Mouse (Mus musculus) intestine, embryonic 15.5 days (tissue): ENCODE measurements at regions not wholly inside any gene's neighbourhood (a gene's known extent, or its start where the extent isn't known, plus 50 kb on each side); places are given as distances from the start of the nearest gene placed in this dataset.

Experiments used
- ATAC-seq: fragments of 200-750 bp; cut with Nextera tagmentation; 2 replicates; pipeline ENCODE4 v1.8.0; 2017; ENCODE audit warnings: moderate TSS enrichment, moderate library complexity
- H3K27ac ChIP-seq: fragments of 300-500 bp; sonication (generic); 2 replicates; pipeline ENCODE4 v1.5.1; 2015; ENCODE audit warnings: mild to moderate bottlenecking, inconsistent platforms
- H3K27me3 ChIP-seq: fragments of 300-500 bp; sonication (generic); replicated peaks from 2 replicates; pipeline ENCODE4 v1.6.1; 2015; ENCODE audit warnings: inconsistent platforms
- H3K36me3 ChIP-seq: fragments of 300-500 bp; sonication (generic); 2 replicates; pipeline ENCODE4 v1.6.1; 2015; ENCODE audit warnings: inconsistent platforms
- H3K4me1 ChIP-seq: fragments of 300-500 bp; sonication (generic); replicated peaks from 2 replicates; pipeline ENCODE4 v1.6.1; 2015; ENCODE audit warnings: inconsistent platforms
- H3K4me2 ChIP-seq: fragments of 300-500 bp; sonication (generic); replicated peaks from 2 replicates; pipeline ENCODE4 v1.6.1; 2015; ENCODE audit warnings: mild to moderate bottlenecking, inconsistent platforms
- H3K4me3 ChIP-seq: fragments of 300-500 bp; sonication (generic); replicated peaks from 2 replicates; pipeline ENCODE4 v1.5.1; 2015; ENCODE audit warnings: inconsistent platforms
- H3K9ac ChIP-seq: fragments of 300-500 bp; sonication (generic); 2 replicates; pipeline ENCODE4 v1.6.1; 2015; ENCODE audit warnings: inconsistent platforms
- H3K9me3 ChIP-seq: fragments of 300-500 bp; sonication (generic); 2 replicates; pipeline ENCODE4 v1.6.1; 2016; ENCODE audit warnings: inconsistent platforms
- WGBS: fragments of 180-500 bp; shearing (Covaris S2); methylation state at CpG from one replicate; pipeline ENCODE4 v1.1.7; 2015; 5-methylcytosine and 5-hydroxymethylcytosine counted together

DNA sequence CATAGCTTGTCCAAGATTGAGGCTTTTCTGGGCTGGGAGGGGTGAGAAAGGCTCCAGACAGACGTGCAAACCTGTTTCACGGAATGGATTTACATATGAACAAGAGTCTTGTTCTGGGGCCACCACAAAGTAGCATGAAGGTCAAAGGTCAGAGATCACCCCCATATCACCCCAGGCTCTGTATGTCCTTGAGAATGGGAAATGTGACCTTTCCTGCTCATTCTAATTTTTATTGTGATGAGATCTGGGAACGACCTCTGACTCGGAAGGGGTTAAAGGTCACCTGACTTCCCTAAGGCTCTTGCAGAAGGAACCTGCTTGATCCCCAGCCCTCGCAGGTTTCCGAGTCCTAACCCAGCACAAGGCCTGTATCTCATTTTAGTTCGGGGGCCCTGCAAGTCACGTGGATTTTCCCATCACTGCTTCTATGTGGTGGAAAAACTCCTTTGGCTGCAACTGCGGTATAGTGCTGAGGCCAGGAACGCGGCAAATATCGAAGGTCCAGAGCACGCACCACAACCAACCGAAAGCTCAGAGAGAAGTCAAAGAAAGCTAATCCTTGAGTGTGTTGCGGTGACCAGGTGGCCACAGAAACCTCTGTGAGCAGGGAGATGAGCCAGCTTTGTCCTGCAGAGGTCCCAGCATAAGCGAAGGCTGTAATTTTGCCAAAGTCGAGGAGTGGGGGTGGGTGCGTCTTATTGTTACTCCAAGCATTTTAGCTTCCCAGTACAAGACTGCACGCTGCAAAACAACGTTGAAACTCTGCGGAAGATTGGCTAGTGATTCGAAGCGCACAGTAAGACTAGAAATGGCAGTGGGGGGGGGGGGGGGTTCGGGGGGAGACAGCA lies 166.1 kb upstream of the Gm3448 start:
- no peaks in the 10 kb centered on the region for H3K27me3 ChIP-seq
- H3K27ac ChIP-seq, result no peak overlapping the region
- no peaks in the 10 kb centered on the region for H3K9me3 ChIP-seq
- ATAC-seq, result peak; percentile 21; the same call in 1 of the 2 replicates
- WGBS, result 49% methylated on average over 24 of the region's 24 CpGs
- no peak overlapping the region for H3K9ac ChIP-seq
- peak overlapping the region; percentile 6 for H3K4me3 ChIP-seq
- peak overlapping the region; percentile 55 for H3K4me2 ChIP-seq
- H3K36me3 ChIP-seq, result no peaks in the 10 kb centered on the region
- H3K4me1 ChIP-seq, result peaks cover 18% of the 10 kb centered on the region; the same call in 1 of the 2 replicates

DNA sequence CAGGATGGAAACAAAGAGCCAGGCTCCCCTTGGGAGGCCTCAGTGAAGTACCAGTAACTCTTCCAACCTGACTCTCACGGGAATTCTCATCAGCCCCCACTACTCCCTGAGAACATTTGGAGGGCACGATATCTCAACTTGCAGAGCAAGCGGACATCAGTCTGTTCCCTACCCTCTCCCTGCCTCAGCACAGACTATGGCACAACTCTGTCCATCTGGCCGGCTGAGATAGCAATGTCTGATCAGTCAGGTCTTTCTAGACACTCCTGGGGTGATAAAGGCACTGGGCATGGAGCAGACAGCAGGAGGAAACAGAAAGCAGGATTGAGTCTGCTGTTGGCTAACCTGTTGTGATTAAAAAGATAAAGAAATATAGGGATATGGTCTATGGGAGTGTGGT lies 164.5 kb upstream of the Gm3448 start:
- Histone ChIP-seq H3K27ac (no peak overlapping the region), H3K4me2 (no peak overlapping the region), H3K9ac (no peak overlapping the region), H3K4me1 (peaks cover 18% of the 10 kb centered on the region; the same call in 1 of the 2 replicates), H3K9me3 (no peaks in the 10 kb centered on the region), H3K27me3 (no peaks in the 10 kb centered on the region), H3K4me3 (no peak overlapping the region), H3K36me3 (no peaks in the 10 kb centered on the region)
- WGBS, result 67% methylated on average over 4 of the region's 4 CpGs
- ATAC-seq, result no peak

DNA sequence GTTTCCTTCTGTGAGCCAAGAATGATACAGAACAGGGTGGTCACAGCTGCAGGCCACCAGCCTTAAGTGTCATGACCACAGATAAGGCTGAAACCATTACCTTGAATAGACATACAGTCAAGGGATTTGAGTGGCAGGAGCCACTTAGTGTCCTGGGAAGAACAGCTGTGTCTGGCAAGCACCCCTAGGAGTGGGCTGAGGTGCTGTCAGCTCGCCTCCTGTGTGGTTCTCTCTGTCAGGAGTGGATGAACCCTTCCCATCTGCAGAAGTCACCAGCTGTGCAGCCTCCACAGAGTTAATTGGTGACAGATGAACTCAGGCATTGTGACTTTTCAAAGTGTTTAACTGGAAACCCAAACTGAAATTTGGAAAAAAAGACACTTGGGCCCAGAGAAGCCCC lies 163.2 kb upstream of the Gm3448 start:
- no peaks in the 10 kb centered on the region for H3K9me3 ChIP-seq
- H3K36me3 ChIP-seq, result no peaks in the 10 kb centered on the region
- WGBS, result 54% methylated on average over 1 of the region's 1 CpGs
- no peak overlapping the region for H3K9ac ChIP-seq
- no peak overlapping the region for H3K27ac ChIP-seq
- no peaks in the 10 kb centered on the region for H3K27me3 ChIP-seq
- peaks cover 18% of the 10 kb centered on the region; the same call in 1 of the 2 replicates for H3K4me1 ChIP-seq
- ATAC-seq, result no peak
- no peak overlapping the region for H3K4me3 ChIP-seq
- no peak overlapping the region for H3K4me2 ChIP-seq

- ATAC-seq, result no peak
- H3K9me3 ChIP-seq, result no peaks in the 10 kb centered on the region
- 65% methylated on average over 3 of the region's 3 CpGs for WGBS
- H3K27me3 ChIP-seq, result no peaks in the 10 kb centered on the region
- H3K36me3 ChIP-seq, result no peaks in the 10 kb centered on the region
- H3K27ac ChIP-seq, result no peak overlapping the region
- no peak overlapping the region for H3K4me2 ChIP-seq
- H3K4me1 ChIP-seq, result peaks cover 8% of the 10 kb centered on the region
- no peak overlapping the region for H3K9ac ChIP-seq
- no peak overlapping the region for H3K4me3 ChIP-seq
Measured at GRCm38 (mm10) chr17:15199235-15199634, 157.9 kb upstream of the Gm3448 start.

- Histone ChIP-seq H3K4me1 (peaks cover 23% of the 10 kb centered on the region), H3K36me3 (no peaks in the 10 kb centered on the region), H3K4me2 (no peak overlapping the region), H3K4me3 (no peak overlapping the region), H3K27me3 (no peaks in the 10 kb centered on the region), H3K27ac (no peak overlapping the region), H3K9me3 (no peaks in the 10 kb centered on the region), H3K9ac (no peak overlapping the region)
- WGBS, result 85% methylated on average over 6 of the region's 6 CpGs
- ATAC-seq, result no peak
Measured at GRCm38 (mm10) chr17:15197361-15197760, 156.0 kb upstream of the Gm3448 start.

GRCm38 (mm10) chr17:15195819-15196218 lies 154.5 kb upstream of the Gm3448 start:
- 92% methylated on average over 2 of the region's 2 CpGs for WGBS

GRCm38 (mm10) chr17:15194894-15195461 lies 153.6 kb upstream of the Gm3448 start:
- WGBS, result 24% methylated on average over 7 of the region's 7 CpGs
- H3K27ac ChIP-seq, result 0 out of 2 replicates have a peak overlapping the region, but pooled peaks have one; percentile 29
- peak; percentile 30 for ATAC-seq

More at GRCm38 (mm10) chr17:15195819-15196218, 154.5 kb upstream of the Gm3448 start:
- H3K4me3 ChIP-seq, result no peak overlapping the region
- ATAC-seq, result no peak
- no peak overlapping the region for H3K4me2 ChIP-seq
- no peaks in the 10 kb centered on the region for H3K9me3 ChIP-seq
- H3K27ac ChIP-seq, result no peak overlapping the region
- H3K9ac ChIP-seq, result no peak overlapping the region
- no peaks in the 10 kb centered on the region for H3K27me3 ChIP-seq
- H3K4me1 ChIP-seq, result peaks cover 23% of the 10 kb centered on the region
- no peaks in the 10 kb centered on the region for H3K36me3 ChIP-seq

DNA sequence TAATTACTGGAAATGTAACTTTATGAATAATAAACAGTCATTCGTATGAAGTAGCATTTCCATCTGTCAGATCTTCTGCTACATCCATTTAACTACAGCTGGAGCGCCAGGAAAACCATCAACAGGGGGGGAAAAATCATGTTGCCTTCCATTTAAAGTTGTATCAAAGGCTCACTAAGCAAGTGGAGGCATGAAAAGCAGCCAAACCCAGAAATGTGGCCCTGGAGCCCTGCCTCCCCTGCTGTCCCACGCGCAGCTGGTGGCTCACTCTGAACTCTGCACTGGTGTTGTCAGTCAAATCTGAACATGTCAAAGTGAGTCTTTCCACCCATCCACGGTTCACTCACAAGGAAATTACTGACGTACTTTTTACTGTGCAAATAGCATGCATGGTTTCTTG lies 152.5 kb upstream of the Gm3448 start:
- Histone ChIP-seq H3K27ac (no peak overlapping the region), H3K9me3 (no peaks in the 10 kb centered on the region), H3K4me3 (no peak overlapping the region), H3K4me1 (peaks cover 23% of the 10 kb centered on the region), H3K9ac (no peak overlapping the region), H3K4me2 (no peak overlapping the region), H3K36me3 (no peaks in the 10 kb centered on the region), H3K27me3 (no peaks in the 10 kb centered on the region)
- 74% methylated on average over 6 of the region's 6 CpGs for WGBS
- no peak for ATAC-seq

More at GRCm38 (mm10) chr17:15194894-15195461, 153.6 kb upstream of the Gm3448 start:
- Histone ChIP-seq H3K4me2 (no peak overlapping the region), H3K36me3 (no peaks in the 10 kb centered on the region), H3K9ac (no peak overlapping the region), H3K27me3 (no peaks in the 10 kb centered on the region), H3K4me3 (no peak overlapping the region), H3K4me1 (peaks cover 23% of the 10 kb centered on the region), H3K9me3 (no peaks in the 10 kb centered on the region)

DNA sequence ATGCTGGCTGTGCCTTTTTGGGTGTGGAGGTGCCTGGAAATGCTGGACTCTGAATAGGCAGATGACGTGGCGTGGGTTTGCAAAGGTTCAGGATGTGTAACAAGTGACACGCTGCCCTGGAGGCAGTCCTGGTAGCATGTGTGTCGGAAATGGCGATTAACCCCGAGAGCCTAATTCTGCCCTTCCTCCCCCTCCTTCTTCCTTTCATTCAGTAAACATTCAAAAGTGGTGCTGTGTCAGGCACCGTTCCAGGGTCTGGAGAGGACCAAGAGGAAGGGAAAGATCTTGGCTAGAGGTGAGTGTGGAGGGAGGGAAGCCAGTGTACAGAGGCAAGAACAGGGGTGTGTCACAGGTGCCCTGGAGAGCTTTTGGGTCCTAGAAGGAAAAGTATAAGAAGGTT lies 151.5 kb upstream of the Gm3448 start:
- Histone ChIP-seq H3K4me3 (no peak overlapping the region), H3K9ac (no peak overlapping the region), H3K27me3 (no peaks in the 10 kb centered on the region), H3K36me3 (no peaks in the 10 kb centered on the region), H3K27ac (no peak overlapping the region), H3K9me3 (no peaks in the 10 kb centered on the region), H3K4me1 (peaks cover 23% of the 10 kb centered on the region), H3K4me2 (no peak overlapping the region)
- 24% methylated on average over 7 of the region's 7 CpGs for WGBS
- peak; percentile 64 for ATAC-seq

DNA sequence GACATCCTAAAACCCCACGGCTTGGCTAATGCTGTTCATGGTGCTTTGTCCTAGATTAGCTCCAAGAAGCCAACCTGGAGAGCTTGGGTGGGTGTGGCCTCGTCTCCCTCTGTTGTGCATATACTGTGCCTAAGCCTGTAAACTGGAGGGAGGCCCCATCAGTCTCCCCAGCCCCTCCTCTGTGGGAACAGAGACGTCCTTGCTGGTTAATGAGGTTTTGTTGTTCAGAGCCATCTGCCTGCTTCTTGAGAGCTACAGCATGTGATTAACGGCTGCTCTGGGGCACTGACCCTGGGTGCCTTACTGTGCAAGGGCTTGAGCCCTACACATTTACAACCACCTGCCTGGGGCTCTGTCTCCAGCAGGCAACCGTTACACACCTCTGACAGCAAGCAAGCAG lies 143.9 kb upstream of the Gm3448 start:
- Histone ChIP-seq H3K4me2 (no peak overlapping the region), H3K27ac (no peak overlapping the region), H3K9ac (no peak overlapping the region), H3K4me1 (0 out of 2 replicates have a peak, but pooled peaks cover 10% of the 10 kb centered on the region), H3K9me3 (no peaks in the 10 kb centered on the region), H3K36me3 (no peaks in the 10 kb centered on the region), H3K27me3 (no peaks in the 10 kb centered on the region), H3K4me3 (no peak overlapping the region)
- WGBS, result 6% methylated on average over 5 of the region's 5 CpGs
- peak; percentile 64 for ATAC-seq

DNA sequence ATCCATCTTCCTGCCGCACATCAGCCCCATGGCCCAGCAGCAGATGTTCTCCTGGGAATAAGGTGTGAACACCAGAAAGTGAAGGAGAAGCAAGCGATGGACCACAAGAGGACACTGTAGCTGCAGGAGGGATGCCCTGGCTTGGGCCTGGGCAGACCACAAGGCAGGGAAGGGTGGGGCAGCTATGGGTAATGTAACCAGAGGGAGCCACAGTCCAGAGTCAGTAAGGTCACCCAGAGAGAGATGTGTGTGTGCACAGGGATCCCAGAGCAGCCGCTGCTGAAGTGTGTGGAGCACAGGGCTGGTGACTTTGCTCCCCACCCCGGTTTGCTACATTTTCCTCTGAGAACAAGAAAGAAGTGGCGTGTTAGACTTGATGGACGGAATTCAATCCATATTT lies 142.5 kb upstream of the Gm3448 start:
- Histone ChIP-seq H3K27me3 (no peaks in the 10 kb centered on the region), H3K36me3 (no peaks in the 10 kb centered on the region), H3K4me2 (no peak overlapping the region), H3K9ac (no peak overlapping the region), H3K4me1 (0 out of 2 replicates have a peak, but pooled peaks cover 10% of the 10 kb centered on the region), H3K27ac (no peak overlapping the region), H3K4me3 (no peak overlapping the region), H3K9me3 (no peaks in the 10 kb centered on the region)
- WGBS, result 63% methylated on average over 6 of the region's 6 CpGs
- ATAC-seq, result 0 out of 2 replicates have a peak, but pooled peaks have one; percentile 55

GRCm38 (mm10) chr17:15182105-15182504 lies 140.8 kb upstream of the Gm3448 start:
- Histone ChIP-seq H3K36me3 (no peaks in the 10 kb centered on the region), H3K4me3 (no peak overlapping the region), H3K27ac (no peak overlapping the region), H3K4me2 (no peak overlapping the region), H3K4me1 (0 out of 2 replicates have a peak, but pooled peaks cover 10% of the 10 kb centered on the region), H3K27me3 (no peaks in the 10 kb centered on the region), H3K9ac (no peak overlapping the region), H3K9me3 (no peaks in the 10 kb centered on the region)
- 19% methylated on average over 4 of the region's 4 CpGs for WGBS
- ATAC-seq, result no peak
